Mouse (Mus musculus) heart, postnatal 14 days (tissue): ENCODE data around the gene Tmem35b. TPM values are rescaled to one million over a fixed set of nuclear protein-coding genes. Genes with fewer than 3 reads are reported as not detected.
A peak's percentile ranks its signal among the peaks of the same experiment; 100 is the strongest.

Experiments
- DNase-seq, 2 experiments: peaks; one replicate each; pipeline ENCODE4 v3.0.0; 2021 to 2022
- intact Hi-C: fragments of 180-260 bp; cut with DNase I; formaldehyde crosslinking; loops from one replicate; pipeline ENCODE4 v1.15.1; 2025
- total RNA-seq, 2 experiments: library from RNA; stranded (reverse); gene quantifications; 2 replicates each; pipeline ENCODE4 v1.2.3; 2021

Gene Tmem35b
- total RNA-seq, 2 experiments from 2014 or later = 1.6 to 2.2 TPM

DNA sequence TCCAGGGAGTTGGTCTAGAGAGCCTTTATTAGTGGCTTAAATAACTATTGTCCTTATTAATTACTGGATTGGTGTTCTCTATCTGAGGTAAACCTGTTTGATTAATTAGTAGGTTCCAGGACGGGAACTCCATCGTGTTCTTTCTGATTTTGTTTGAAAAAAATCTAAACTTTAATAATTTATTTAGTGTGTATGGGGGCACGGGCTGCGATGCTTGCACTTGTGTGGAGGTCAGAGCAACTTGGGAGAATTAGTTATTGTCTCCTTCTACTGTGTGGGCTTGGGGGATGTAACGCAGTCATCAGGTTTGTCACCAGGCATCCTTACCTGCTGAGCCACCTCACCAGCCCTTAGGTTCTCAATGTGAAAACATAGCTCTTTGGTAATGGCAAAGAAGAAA is 43.6 kb downstream of the Tmem35b start:
- DNase-seq = no peak
- intact Hi-C loops = no loop called here

DNA sequence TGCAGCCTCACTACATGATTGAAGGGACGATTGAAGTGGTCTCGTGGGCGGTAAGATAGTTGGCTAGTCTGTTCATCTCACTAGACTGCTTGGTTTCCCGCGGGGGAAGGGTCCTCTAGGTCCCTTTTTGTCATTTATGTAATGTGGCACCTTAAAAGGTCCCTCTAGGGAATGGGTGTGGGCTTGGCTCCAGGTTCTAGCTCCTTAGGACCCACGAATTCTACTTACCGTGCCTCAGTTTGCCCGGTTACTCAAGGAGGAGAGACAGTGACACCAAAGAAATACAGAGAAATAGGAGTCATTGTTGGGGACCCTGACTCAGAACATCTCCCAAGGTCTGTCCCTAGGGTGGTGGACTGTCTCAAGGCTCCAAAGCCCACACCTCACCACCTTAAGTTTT is 44.2 kb downstream of the Tmem35b start:
- DNase-seq = no peak
- intact Hi-C loops = no loop called here

DNA sequence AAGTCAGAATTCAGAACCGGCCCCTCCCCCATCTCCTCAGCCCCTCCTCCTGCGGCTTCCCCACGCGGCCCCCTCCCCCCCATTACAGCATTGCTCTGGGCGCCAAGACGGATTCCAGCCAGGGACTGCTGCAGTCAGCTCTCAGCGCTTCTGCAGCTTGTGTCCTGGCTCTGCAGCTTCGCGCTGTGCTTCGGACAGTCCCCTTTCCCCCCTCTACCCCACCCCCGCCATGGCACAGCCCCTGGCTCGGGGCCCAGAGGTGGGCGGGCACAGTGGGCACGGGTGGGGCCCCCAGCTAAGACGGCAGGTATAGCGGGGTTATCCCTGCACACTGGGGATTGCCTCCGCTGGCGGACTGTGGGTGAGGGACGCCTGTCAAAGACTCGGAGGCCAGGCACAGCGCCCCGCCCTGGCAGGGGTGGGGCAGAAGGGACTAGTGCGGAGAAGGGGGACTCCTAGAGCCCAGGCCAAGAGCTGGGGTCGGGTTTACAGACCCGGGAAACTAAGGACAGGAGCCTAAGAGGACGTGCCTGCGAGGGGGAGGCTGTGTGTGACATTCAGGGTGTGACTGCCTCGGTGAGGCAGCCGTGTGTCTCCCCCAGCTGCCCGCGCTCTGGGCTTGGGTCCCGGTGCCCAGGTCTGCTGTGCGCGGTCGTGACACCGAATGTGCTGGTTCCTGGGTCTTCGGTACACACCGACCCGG is 44.9 kb downstream of the Tmem35b start:
- intact Hi-C loops = no loop called here
- DNase-seq = peak; percentile 16 to 18

DNA sequence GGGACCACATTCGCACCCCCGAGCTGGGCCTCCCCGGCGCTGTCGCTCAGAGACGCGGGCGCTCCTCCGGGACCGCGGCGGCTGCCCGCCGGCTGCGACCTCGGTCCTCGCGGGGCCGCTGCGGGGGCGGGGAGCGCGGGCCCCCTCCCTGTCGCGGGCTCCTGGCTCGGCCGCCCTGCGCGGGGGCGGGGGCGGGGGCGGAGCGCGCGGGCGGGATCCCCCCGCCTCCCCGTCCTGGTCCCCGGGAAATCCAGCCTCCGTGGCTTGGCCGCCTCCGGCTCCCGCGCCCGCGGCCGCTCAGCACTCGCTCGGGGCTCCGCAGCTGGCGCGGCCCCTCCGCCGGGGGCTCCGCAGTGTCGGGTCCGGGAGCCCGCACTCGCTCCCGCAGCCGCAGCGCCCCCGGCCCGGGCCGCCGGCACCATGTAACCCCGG is 45.4 kb downstream of the Tmem35b start, which contains the start of gene Dlgap3:
Gene Dlgap3 (plus strand): TSS at position 291 of the 432 bp plus-strand sequence.
- peak; percentile 29 to 41 for DNase-seq
- intact Hi-C loops = no loop called here

DNA sequence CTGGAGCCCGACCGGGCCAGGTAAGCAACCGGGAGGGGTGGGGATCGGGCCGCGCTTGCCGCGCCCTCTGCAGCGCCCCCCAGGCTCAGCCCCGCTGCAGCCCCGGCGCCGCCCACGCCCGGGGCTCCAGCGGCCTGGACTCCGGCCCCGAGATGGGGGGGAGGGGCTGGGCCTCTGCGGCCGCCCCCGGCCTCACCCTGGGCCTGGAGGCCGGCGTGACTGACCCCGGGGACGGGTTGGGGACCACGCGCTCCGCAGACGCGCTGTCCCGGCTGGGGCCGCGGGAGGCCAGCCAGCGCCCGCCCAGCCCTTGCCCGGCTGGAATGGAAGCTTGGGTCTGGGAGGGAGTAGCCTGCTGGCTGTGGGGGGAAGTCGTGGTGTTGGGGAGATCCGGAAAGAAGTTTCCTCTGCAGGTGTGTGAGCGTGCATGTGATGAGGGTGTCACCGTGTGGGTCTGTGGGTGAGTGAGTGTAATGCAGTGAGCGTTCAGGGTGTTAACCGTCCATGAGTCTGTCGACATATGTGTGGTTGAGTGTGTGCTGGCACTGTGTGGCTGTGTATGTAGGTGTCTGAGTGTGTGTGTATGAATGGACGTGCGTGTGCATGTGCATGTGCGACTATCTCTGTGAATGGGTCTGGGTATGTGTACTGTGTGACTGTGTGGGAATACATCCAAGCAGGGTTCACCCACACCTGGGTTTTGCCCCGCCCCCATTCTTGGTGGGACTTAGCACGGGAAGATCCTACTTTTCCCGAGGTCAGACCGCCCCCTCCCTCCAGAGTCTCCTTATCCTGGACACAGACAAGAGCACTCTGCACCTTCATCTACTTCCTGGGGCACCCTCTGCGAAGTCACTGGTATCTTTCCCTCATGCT is 46.1 kb downstream of the Tmem35b start:
- DNase-seq = peak; percentile 9 to 16
- intact Hi-C loops = no loop called here

DNA sequence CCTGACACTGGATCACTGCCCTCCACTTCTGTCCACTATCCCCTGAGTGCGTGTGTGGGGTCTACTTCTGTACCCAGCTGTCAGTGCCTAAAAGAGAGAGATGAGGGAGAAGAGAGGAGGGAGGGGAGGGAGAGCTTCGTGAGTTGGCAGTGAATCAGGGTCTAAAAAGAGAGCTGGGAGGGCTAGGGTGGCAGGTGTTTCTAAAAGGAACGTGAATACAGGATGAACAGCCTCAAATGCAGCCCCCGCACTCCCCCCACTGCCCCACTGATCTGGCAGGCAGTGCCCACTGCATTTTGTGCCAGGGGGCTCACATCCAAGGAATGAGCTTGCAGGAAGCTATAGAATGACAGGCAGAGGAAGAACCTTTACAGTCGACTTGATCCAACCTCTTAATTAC is 47.4 kb downstream of the Tmem35b start:
- no peak for DNase-seq
- intact Hi-C loops = no loop called here

DNA sequence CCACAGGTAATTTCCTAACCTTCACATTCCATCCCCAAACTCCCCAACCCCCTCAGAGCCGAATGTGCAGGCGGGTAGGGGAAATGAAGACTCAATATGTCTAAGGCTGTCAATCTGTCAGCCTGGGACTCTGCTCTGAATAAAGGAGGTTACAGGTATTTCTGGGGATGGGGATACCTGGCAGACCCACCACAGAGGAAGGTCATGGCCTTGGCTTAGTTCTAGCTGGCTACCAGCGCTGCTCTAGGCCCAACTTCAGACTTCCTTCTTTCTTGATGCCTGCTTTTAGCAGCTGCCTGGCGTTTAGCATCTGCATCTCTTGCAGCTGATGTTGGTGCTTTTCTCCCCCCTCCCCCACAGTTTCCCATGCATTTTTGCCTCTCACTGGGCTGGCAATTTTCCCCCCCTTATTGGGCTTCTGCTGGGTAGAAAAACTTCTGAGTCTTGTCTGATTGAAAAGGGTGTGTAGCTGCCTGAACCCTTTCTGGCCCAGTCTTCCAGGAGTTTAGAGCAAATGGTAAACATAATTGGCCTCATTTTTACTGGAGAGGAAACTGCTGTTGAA is 47.9 kb downstream of the Tmem35b start:
- intact Hi-C loops = no loop called here
- no peak for DNase-seq

DNA sequence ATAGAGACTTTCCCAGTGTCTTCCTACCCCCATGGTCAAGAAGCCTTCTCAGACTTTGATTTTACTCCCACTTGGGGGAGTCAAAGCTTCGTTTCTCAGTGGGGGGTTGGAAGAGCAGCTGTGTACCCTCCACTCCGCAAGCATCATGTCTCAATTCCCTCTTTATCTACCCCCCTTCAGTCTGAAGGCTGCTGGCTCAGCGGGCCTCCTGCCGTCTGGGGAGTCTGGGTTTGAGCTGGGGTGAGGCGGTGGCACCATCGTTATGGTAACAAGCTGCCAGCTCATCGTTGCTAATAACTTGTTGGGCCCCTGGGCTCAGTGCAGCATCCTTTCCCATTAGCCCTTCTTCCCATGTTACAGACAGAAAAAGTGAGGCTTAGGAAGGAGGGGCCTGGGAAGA is 48.6 kb downstream of the Tmem35b start:
- DNase-seq = no peak
- intact Hi-C loops = no loop called here

DNA sequence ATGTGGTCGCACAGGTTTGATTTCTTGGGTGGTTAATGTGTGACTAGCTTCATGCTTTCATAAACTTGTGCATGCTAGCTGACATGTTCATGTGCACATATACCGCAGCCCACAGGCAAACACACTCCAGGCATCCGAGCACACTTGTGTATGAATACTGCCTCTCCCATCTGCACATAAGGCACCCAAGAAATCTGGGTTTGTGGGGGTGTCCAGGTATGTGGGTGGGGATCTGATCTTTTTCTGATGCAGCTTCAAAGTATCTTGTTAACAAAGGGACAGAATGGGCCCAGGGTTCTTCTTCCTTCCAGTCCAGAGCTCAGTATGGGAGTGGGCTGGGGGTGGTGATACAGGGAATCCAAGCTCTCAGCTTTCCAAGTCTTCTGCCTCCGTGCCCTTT is 49.1 kb downstream of the Tmem35b start:
- intact Hi-C loops = no loop called here
- no peak for DNase-seq

DNA sequence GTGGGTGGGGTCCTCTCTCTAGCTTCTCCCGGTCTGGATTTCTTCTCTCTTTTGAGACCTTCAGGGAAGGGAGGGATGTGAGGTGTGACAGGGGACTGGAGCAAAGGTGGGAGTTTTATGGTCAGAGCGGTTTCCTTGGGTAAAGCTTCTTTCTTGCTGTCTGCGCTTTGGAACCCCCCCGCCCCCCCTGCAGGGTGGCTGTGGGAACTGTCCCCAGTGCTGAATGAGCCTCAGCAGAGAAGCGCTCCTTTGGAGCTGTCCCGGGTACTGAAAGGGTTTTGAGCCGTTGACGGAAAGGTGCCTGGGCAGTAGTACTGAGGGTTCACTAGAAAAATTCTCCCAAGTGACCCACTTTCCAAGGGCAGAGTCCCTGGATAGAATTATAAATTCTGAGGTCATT is 50.0 kb downstream of the Tmem35b start:
- intact Hi-C loops = no loop called here
- peak; percentile 77 to 83 for DNase-seq

DNA sequence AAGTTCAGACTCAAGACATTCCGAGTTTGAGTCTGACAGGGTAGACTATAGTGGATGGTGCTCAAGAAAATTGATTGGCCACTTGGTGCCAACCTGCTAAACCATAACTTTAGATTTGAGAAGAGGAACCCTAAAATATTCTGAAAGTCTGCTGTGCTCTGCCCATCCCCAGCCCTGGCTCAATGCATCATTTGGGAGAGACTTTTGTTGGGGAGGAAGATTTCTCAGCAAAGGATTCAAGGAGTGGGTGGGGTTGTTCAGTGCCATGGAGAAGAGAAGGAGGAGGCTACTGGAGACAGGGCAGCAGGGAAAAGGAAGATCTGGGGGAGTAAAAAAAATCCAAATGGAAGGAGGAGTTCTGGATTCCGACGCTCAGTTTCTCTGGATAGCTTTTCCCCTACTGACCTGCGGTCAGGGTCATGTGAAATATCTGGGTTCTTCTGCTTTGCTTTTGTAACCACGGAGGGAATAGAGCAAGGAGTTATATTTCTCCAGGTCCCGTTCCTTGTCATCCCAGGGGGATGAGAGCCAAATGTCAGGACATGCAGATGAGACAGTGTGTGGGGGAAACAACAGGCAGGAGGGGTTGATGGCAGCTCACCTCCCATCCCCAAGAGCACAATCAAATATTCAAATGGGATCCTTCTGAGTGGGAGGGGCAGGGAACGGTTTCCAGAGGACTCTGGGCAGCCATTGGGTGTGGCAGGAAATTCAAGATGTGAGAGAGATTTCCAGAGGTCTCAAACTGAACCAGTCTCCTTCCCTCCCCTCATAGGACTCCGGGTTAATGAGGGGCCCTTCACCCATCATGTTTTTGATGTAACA is 50.8 kb downstream of the Tmem35b start:
- DNase-seq = no peak
- intact Hi-C loops = no loop called here

DNA sequence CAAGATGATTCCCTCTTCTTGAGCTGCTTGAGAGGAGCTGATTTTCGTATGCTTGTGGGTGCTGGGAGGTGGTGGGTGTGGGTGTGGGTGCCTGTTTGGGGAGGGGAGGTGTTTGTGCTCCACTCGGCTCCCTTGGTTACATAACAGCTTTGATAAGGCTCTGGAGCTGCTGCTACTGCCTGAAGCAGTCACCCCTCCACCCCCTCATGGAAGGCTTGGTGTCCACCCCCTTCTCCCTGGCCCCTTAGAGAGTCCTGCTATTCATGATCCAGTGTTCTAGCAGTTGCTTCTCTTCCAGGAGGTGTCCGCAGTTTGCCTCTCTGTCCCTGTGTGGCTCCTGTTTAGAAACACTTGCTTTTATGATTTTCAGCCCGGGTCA is 51.4 kb downstream of the Tmem35b start:
- intact Hi-C loops = no loop called here
- DNase-seq = no peak

DNA sequence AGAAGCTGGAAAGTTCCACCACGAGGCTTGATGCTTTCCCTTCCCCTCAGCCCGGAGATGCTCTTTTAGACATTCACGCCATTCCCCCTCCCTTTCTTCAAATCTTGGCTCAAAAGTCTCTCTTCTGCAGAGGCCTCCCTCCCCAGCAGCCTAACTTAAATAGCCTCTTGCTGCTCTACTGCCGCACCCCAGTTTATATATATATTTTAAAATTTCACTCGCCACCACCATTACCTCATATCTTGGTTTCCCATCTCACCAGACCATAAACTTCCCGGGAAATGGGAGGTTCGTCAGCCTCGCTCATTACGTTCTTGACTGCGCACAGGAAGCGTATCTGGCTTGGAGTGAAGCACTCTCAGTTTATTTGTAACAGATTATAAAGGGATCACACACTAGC is 54.5 kb downstream of the Tmem35b start:
- intact Hi-C loops = no loop called here
- no peak for DNase-seq

DNA sequence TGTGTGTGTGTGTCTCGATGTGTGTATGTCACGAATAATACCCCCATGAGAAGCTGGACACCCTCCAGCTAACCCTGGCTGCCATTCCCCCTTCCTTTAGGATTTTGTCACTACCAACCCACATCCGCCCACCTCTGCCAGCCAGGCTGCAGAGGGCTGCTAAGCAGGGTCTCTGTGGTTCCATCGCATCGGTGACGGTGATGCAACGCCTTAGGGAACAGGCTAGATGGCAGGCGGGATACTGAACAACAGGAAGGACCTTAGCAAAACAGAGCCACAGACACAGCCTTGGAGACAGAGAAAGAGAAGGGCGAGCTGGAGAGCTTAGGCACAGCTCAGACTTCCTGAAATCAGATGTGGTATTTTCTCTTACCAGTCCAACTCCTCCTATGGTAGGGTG is 55.2 kb downstream of the Tmem35b start:
- intact Hi-C loops = no loop called here
- no peak for DNase-seq

Other genes with a start within 250 kb of the Tmem35b start
- gene Zmym4, start 155.6 kb upstream of the Tmem35b start, total RNA-seq = 10 to 100 TPM; 26.0 to 27.8 TPM
- gene Sfpq, start 102.4 kb upstream of the Tmem35b start, total RNA-seq = 100 to 1,000 TPM; 116 to 127 TPM
- gene Zmym1, start 62.5 kb upstream of the Tmem35b start, total RNA-seq = 1 to 10 TPM; 3.9 to 6.8 TPM
- 1 to 10 TPM; 8.1 to 9.2 TPM for gene Zmym6, start 46.3 kb upstream of the Tmem35b start, total RNA-seq
- gene Dlgap3, start 45.5 kb downstream of the Tmem35b start, total RNA-seq = under 1 TPM; 0.26 to 0.29 TPM
- gene Smim12, start 120.1 kb downstream of the Tmem35b start, total RNA-seq = 10 to 100 TPM; 43.1 to 43.5 TPM
- 10 to 100 TPM; 20.8 to 23.0 TPM for gene Gja4, start 190.3 kb downstream of the Tmem35b start, total RNA-seq
- gene Gjb3, start 207.2 kb downstream of the Tmem35b start, total RNA-seq = under 1 TPM in 1 of 2 experiments, not detected in 1; 0.22 TPM
- gene Gjb4, start 230.4 kb downstream of the Tmem35b start, total RNA-seq = not detected
- under 1 TPM; 0.48 to 0.61 TPM for gene Gjb5, start 234.5 kb downstream of the Tmem35b start, total RNA-seq